Mouse (Mus musculus) activated CD4-positive, CD25-positive, alpha-beta regulatory T cell, adult 9 weeks (primary cell): ENCODE measurements around the gene Slc4a3. TPM values are rescaled to one million over a fixed set of nuclear protein-coding genes. Genes with fewer than 3 reads are reported as not detected.

Source experiments
- polyA plus RNA-seq: library from polyadenylated mRNA; unstranded; fragments of 100-300 nt; shearing (Covaris generic); gene quantifications from one replicate; pipeline ENCODE4 v1.2.1, GENCODE M21; 2017

Gene Slc4a3
- not detected for polyA plus RNA-seq

DNA sequence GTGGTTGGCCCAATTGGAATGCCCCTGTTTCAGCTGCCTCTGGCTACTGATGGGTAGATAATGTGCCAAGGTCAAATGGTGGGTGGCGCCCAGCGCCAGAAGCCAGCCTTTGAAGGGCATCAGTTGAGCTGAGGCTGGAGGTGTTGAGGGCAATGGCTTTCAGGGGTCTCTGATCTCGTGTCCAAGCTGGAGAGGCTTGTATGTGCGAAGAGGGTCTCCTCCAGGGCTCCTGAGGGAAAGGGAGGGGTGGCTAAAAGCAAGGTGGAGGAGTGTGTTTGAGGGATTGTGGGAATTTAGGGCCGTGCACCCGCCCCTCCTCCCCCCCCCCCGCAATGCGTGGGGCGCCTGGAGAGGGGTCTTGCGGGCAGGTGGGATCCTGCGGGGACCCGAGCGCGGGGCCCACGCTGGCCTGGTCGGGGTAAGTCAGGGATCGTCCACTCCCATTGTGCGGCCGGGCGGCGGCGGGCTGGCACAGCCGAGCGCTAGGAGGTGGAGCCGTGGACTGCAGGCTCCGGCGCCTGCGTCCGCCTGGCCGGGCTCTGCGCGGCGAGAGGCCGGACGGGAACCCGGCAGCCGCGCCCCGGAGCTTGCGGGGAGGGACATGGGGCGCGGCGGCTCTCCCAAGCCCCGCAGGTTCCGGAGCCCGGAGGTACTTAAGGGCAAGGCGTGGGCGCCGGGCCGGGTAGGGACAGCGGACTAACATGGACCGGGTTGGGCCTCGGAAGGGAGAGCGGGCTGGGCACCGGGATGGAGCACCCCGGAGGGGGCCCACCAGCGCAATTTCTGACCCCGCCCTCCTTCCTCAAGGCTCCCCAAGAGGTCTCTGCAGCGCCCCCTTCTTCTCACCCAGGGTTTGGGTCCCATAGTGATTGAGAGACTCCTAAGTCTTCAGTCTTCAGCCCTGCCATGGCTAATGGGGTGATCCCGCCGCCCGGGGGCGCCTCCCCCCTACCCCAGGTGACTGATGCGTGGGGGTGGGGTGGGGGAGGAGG, at the start of gene Slc4a3:
Gene Slc4a3, plus strand, starts transcription at position 302 of the 992 bp plus-strand sequence.

DNA sequence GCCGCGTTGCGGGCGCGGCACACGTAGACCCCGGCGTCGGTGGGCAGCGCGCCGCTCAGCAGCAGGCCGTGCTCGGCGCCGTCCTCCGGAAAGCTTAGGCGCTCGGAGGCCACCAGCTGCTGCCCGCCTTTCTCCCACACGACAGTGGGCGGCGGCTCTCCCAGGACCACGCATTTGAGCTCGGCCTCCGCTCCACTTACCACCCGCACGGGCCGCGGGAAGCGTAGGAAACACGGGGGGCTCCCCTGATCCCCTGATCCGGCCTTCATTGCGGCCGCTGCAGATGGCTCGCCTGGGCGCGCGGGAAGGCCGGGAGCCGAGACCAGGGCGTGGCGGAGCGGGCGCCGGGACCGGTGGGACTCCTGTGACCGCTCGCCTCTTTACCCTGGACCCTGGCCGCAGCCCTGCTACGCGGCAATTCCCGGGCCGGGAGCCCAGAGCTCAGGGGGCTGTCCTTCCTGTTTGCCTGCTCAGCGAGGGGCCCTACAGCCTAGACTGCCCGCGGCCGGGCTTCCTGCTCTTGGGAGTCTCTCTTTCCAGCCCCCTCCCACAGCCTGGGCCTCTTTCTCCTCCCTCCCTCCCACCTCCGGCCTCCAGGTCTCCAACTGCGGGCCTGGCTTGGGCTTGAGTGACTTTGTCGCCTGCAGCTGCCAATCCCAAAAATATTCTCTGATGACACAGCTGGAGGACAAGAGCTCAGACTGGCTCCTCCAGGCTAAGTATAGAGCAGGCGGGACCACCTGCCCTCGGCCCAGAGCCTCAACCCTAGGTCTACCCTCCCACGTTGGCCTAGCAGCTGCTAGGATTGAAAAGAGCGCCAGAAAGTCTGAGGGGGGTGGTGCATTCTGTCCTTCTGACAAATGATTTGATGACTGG, 39.9 kb upstream of the Slc4a3 start, which contains the start of gene Obsl1:
Gene Obsl1, minus strand, starts transcription at position 497 of the 876 bp plus-strand sequence.

GRCm38 (mm10) chr1:75507006-75507405, 39.1 kb upstream of the Slc4a3 start, which contains the start of gene Inha:
TSS of gene Inha (plus strand) at chr1:75507077.

DNA sequence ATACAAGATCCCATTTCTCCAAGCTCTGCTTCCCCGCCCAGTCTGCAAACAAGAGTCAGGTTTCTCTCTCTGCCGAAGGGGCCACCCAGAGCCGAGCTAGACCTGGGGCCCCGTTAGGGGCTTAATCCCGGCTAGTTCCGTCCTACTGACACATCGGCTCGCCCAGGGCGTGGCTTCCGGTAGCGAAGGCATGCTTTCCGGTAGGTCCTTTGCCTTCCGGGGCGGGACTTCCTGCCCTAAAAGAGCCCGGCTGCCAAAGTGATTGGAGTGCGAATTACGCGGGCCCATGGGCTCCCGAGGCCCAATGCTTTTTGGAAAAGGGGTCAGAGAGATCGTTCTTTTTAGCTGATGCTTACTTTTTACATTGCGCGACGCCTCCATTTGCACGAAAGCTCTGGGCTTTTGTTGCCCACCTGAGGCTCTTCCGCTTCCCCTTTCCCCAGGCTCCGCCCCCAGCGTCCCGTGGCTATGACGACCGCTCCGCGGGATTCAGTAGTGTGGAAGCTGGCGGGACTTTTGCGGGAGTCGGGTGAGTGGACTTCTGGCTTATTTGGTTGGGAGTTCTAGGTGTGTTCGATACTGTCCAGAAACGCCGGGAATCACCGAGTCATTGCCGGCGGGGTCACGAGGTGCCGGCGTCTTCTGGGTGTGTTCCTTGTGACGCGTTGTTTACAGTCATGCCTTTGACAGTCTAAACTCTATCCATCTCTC, 24.6 kb upstream of the Slc4a3 start, which contains the start of gene Stk11ip:
Gene Stk11ip, plus strand, starts transcription at position 209 of the 711 bp plus-strand sequence.

Other genes with a start within 250 kb of the Slc4a3 start
- gene Dnpep, start 228.3 kb upstream of the Slc4a3 start, polyA plus RNA-seq: 79.7 TPM
- gene Des, start 185.9 kb upstream of the Slc4a3 start, polyA plus RNA-seq: 0.12 TPM
- gene Speg, start 171.0 kb upstream of the Slc4a3 start, polyA plus RNA-seq: 0.40 TPM
- 87.7 TPM for gene Gmppa, start 110.3 kb upstream of the Slc4a3 start, polyA plus RNA-seq
- not detected for gene Asic4, start 95.8 kb upstream of the Slc4a3 start, polyA plus RNA-seq
- 6.6 TPM for gene Chpf, start 67.0 kb upstream of the Slc4a3 start, polyA plus RNA-seq
- gene Tmem198, start 66.7 kb upstream of the Slc4a3 start, polyA plus RNA-seq: 0.42 TPM
- gene Obsl1, start 39.8 kb upstream of the Slc4a3 start, polyA plus RNA-seq: not detected
- not detected for gene Inha, start 39.2 kb upstream of the Slc4a3 start, polyA plus RNA-seq
- gene Stk11ip, start 24.7 kb upstream of the Slc4a3 start, polyA plus RNA-seq: 24.9 TPM